Mouse (Mus musculus): Measurements from ENCODE around the gene 1700028J19Rik.

DNA sequence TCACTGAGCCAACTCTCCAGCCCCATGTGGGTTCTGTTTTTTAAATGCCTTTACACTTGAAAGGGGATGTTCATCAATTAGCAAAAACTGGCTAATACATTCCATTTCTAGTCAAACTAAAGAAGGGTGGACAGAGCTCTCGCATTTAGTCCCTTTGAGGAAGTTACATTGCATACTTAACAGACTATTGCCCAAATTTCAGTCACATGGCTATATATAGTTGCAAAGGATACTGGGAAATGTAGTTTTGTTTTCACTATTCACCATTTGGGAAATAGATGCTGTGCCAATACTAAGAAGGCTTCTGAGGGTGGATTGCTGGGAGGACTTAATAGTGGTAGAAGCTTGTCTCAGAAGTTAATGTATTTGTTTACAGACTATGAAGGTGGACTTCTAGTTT, 34.5 kb upstream of the 1700028J19Rik start:
- no peak for TF ChIP-seq CTCF (IDR thresholded peaks at IDR 0.05; ENCODE audit: low read depth)
- no peak for TF ChIP-seq EP300 (IDR thresholded peaks at IDR 0.05; ENCODE audit: low read depth)
